Mouse (Mus musculus) adrenal gland, adult 8-10 months (tissue): ENCODE data around the gene Cacna1g. TPM values are rescaled to one million over a fixed set of nuclear protein-coding genes. Genes with fewer than 3 reads are reported as not detected.

Experiments
- DNase-seq: peaks from one replicate; pipeline ENCODE4 v3.0.0; 2022
- total RNA-seq, 4 experiments: library from RNA; stranded (reverse); gene quantifications; 2 replicates each; pipeline ENCODE4 v1.2.4; 2022

The Cacna1g gene
- total RNA-seq, 4 experiments from 2014 or later: 0.14 to 0.73 (median 0.21) TPM

DNA sequence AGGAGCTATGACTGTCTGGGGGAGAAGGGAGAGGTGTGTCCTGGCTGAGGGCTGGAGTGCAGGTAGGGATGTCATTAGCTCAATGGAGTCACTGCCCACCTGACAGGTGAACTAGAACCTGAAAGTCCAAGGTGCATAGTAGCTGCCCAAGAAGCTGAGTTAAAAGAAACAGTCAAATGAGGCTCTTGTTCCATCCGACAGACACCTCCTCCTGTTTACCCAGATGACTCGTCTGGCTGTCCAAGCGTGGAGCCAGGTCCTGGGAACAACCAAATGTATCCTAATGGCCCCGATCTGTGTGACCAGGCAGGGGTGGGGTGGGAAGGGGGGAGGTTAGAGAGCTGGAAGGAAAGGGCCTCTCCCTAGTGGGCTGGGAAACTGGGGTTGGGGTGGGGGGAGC lies 28.7 kb downstream of the Cacna1g start:
- DNase-seq: no peak

DNA sequence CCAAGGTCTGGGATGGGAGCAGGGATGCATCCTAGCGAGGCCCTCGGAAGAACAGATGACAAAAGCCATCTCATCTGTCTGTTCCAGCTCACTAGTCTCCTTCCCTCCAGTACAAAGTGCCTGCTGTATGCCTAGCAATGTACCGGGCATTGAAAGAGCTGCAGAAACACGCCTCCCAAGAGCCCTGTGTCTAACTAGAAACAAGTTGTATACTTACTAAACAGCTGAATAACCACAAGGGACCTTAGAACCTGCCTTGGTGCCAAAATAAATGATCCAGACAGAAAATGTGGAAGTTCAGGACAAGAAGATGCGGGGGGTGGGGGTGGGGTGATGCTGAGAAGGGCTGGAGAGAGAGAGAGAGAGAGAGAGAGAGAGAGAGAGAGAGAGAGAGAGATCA lies 29.2 kb downstream of the Cacna1g start:
- DNase-seq: no peak

DNA sequence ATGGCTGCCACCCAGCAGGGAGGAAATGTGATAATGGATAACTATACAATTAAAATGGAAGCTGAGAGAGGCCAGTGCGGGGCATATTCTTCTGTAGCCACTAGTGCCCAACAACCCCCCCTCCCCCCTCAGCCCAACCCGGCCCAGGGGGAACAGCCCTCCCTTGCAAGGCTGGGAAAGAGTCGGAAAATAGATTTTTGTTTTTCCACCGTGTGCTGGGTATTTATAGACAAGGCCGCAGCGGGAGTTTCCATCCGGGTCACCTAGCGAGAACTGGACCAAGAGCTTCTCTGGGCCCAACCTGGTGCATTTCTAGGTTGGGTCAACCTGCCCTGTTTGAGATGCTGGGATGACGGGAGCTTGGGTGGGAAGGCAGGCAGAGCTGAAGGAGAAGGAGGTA lies 32.2 kb downstream of the Cacna1g start:
- no peak for DNase-seq

DNA sequence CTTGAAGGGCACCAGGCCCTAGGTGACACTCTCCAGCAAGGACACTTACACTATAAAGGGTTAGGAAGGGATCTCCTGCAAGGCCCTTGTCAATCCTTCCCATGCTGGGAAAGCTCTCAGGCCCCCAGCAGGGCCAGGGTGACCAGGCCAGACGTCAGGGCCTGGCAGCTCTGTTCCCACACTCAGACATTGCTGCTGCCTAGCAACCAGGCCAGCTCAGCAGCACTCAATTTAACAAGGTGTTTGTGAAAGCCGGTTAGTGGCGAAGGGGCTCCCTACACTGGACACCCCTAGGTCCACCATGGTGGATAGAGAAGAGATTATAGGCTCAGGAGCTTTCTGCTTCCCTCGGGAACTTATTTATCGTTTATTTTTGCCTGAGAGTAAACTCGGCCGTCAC lies 32.9 kb downstream of the Cacna1g start:
- DNase-seq: no peak

DNA sequence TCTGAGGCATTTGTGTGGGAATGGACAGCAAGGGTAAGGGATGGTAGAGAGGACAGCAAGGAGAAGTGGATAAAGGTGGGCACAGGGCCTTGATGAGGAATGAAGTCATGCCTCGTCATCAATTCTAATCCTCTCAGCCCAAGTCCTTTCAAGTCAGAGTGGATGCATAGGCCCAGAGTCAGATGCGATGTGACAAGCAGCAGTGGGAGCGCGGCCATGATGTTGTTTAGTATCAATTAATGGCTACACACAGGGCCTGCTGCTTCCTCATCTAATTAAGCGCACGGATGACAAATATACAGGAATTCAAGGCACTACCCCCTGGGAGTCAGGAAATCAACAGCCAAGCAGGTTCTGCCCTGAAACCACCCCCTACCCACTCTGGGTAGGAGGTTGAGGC lies 33.6 kb downstream of the Cacna1g start:
- no peak for DNase-seq

DNA sequence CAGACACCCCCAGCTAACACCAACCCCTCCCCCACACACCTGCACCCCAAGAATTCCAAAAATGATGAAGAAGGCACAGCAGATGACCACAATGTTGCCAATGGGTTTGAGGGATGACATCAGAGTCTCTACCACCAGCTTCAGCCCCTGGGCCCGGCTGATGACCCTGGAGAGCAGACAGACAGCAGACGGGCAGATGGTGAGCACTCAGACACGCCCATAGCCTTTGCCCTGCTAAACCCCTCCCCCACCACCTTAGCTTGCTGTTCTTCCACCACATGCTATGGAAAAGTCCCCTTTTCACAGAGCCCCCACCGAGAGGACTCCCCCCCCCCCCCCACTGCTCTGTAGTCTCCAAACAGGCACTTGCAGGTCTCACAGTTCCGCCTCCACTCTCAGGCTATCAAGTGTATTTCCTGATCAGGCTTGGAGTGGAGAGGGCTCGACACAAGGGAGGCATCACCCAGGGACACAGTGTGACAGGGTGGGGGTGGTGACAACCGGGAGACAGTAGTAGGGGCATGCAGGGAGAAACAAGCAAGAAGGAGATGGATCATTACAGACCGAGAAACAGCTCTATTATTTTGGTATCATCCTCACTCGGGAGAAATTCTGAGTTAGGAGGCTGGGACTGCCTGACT lies 44.9 kb downstream of the Cacna1g start:
- DNase-seq: no peak

DNA sequence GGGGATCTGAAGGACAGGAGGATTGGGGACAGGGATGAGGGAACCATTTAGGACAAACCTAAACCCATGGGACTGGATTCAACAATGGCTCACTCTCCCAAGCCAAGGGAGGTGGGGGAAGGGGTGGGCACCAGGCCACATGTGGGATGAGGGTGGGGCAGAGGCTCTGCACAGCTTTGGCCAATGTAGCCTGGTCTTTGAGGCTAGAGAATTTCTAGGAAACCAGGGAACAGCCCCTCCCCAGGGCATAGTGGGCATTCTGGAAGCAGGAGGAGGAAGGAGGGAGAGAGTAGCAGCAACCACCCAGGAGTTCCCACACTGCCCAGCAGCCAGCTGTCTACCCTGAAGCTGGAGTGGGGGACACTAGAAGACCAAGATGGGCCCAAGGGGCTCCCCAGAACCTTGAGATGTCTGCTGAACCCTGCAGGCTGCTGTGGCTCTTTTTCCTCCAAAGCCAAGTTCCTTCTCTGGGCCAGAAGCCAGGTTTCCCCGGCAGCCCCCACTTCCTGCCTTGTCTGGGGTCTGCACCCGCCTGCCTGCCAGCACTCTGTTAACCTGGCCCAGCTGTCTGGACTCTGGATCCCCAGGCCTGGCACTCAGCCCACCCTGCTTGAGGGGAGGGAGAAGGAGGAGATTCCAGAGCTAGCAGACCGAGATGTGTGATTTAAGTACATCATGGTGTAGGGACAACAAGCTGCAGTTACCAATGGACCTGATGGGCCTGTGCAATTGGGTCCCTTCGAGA lies 45.7 kb downstream of the Cacna1g start:
- no peak for DNase-seq

DNA sequence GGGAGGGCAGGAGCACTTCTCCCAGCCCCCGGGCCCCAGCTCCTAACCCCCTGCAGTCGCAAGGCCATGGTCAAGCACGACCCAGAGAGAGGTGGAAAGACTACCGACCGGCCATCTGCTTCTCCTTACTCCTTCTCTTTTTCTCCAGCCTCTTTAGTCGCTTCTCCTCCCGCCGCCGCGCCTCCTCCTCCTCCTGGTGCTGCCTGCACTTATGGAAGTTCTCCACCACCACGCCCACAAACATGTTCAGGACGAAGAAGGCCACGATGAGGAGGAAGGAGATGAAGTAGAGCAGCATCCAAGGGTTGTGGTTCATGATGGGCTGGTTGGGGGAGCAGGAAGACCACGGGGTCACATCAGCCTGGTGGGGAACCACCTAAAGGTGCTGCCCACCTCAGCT lies 48.3 kb downstream of the Cacna1g start:
- DNase-seq: no peak

DNA sequence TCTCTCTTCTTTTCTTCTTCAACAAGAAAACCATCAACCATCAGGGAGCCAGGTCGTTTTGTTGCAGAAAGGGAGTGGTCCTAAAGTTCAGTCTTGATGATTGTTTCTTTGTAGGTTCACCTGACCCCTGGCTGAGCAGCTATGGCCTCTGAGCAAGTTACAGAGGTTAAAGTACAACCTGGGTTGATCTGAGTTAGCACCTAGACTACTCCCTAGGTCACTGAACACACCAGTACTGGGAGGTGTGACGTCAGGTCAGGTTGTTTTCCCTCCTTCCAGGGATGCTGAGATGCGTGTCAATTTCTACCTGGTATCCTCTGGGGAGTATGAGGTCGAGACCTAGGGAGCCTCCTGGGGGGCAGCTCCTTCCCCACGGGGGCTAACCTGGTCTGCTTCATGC lies 48.8 kb downstream of the Cacna1g start:
- DNase-seq: no peak

DNA sequence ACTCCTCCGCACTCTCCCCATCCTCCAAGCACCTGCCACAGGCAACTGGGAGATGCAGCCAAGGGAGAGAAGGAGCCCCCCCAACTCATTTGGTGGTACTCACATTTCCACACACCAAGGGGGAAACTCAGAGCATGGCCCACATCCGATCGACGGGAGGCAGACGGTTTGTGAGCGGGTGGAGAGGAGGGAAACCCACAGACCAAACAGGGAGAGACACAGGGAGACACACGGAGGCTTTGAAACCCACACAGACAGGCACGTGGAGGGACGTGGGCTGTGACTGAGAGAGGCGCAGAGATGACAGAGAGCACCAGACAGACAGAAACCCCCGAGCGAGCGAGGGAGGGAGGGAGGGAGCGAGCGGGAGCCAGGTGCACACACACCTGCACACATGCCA lies 49.6 kb downstream of the Cacna1g start:
- DNase-seq: no peak

DNA sequence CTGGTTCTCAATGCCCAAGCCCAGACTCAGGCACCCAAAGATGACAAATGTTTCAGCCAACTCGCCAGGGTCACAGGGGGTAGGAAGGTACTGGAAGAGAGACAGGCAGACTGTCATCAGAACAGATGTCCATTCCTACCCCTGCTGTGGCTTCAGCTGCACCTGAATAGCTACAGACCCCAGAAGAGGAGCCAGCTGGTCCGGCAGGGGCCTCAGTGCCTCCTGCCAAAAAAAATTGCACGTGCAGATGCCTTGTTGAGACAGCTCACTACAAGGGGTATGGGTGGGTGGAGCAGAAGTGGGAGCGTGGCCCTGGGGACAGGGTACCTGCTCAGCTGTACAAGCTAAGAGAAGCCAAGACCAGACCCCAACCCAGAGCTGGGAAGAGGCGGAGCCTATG lies 50.1 kb downstream of the Cacna1g start:
- no peak for DNase-seq

DNA sequence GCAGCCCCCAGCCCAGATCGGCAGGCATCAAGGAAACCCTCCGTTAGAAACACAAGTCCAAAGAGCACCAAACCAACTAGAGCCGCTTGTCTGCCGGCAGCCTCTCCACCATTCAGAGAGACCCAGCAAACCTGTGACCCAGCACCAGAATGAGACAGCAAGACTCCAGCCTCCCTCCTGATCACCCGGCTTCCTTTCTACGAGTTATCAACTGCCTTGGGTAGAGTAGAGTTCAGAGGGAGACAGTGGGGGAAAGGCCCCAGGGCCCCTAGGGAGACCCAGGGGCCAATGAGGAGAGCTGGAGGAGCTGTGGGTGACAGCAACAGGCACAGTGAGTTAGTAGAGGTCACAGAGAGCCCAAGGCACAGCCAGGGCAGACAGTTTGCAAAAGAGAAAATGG lies 53.0 kb downstream of the Cacna1g start:
- DNase-seq: no peak

DNA sequence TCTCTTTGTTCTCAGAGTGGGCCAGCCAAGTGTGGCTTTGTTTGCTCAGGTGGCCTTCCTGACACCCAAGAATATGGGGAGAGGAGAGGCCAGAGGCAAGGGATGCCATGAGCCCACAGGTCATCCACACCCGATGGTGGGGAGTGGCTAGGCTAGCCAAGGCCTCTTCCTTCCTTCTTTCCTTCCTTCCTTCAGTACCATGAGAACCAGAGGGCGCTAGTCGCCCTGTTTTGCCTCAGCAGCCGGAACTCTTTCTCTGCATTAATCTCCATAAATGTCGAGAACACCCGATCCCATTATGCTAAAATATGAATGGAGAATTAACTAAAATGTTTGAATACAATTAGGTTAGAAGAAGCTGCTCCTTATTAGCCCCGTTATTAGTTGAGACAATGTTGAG lies 53.7 kb downstream of the Cacna1g start:
- DNase-seq: peak; percentile 19

DNA sequence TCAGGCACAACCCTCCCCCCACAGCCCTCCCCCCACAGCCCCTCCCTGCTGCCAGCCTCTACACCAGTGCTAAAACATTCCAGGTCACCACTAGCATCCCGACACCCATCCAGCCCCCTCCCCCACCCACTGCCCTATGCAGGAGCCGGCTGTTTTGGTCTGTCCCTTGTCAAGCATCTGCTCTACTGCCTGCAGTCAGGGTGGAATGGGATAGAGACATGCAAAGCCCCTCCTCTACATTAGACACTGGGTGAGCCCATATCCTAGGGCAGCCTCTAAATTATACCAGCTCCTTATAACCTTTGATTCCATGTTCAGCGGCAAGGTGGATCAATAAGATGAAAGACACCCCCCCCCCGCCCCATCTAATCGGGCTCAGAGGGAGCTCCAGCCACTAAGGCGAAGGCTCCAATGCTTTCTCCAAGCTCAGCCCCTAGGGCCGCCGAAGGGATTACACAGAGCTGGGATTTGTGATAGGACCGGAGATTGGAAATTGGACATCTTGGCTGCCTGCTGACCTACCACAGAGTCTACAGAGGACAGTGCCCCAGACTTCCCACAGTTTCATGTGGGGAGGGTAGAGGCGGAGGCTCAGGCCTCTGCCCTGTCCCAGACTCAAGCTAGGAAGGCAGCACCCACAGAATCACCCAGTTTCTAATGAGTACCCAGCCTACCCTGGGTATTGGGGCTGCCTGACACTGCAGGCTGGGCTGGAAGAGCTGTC lies 54.8 kb downstream of the Cacna1g start:
- no peak for DNase-seq

DNA sequence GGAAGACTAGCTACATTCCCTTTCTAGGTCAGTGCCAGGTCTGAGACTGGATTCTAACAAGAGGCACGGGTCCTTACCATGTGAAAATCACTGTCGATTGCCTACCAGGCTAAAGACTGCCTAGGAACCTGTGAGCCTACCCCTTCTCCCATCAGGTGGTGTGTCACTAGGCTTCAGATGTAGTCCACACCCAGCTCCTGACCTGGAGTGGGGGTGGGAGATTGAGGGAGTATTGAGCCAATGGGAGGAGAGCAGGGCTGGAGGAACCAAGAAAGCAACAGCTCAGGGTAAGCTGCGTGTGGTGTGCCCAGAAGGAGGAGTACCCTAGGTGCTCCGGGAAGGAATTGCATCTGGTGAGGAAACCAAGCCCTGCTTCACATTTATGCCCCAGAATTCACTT lies 60.0 kb downstream of the Cacna1g start:
- DNase-seq: no peak

DNA sequence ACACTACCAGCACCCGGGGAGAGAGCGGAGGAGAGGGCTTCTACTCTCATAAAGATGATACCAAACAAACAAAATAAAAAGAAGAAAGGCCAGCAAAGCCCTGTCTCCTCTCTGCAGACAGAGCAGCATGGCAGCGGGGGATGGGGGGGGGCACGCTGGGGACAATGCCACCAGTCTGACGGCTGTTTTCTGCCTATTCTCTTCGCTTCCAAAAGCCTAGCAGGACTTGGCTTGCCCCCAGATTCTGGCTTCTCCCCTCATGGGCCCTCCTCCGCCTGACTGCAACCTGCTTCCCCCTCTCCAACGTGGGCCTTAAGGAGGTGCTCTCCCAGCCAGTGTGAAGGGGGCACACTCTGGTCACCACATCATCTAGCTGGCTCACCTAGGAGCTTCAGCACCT lies 60.5 kb downstream of the Cacna1g start:
- no peak for DNase-seq

DNA sequence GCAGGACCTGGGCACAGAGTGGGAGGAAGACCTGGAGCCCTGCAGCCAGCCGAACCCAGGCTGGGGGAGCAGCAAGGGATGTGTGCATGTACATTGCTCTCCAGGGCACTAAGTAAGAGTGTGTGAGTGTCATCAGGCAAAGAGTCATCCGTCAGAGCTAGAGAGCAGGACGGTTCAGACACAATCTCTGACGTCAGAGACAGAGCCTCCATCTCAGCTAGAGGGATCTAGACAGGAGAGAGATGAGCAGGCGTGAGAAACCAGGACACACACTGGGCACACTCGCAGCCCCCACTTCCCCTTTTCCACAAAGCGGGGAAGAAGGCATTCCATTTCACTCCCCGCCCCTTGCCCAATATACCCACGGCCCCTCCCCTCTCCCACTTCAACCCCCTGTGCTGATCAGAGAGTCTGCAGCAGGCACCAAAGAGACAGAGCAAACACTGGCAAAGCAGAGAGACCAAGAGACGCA lies 61.0 kb downstream of the Cacna1g start:
- no peak for DNase-seq

DNA sequence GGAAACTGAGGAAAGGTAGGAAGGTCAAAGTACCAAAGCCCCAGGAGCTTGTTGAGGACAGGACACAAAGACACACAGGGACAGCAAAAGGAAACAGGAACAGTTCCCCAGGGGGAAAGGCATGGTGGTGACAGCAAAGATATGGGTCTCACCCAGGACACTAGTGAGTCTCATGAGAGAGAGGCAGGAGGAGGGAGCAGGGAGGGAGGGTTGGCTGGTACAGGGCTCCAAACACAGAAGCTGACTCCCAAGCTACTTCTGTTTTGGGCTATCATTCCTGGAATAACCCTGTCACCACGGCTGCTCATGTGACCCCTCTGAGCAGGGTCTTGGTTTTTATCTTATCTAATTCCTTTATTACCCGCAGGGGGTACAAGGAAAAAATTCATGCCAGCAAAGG lies 61.4 kb downstream of the Cacna1g start:
- DNase-seq: no peak

DNA sequence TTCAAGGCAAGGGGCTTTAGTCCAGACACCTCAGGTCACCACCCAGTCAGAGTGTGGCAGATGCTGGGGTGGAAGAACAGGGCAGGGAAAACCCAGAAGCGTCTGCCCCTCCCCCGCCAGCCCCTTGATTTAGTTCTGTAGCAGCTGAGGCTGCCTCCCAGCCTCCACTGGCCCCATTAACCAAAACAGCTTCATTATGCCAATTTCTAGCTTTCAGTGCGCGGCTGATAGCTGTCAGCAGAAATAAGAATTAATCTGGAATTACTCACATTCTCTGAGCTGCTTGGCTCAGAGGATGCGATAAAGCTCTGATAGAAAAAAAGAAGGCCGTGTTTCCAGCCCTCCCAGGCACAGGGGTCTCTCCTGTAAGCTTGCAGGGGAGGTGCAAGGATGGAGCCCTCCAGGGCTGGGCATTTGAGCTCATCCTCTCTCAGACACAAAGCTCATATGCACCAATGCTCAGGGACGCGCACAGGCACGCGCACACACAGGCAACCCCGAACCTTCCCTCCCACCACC lies 66.1 kb downstream of the Cacna1g start:
- DNase-seq: no peak

DNA sequence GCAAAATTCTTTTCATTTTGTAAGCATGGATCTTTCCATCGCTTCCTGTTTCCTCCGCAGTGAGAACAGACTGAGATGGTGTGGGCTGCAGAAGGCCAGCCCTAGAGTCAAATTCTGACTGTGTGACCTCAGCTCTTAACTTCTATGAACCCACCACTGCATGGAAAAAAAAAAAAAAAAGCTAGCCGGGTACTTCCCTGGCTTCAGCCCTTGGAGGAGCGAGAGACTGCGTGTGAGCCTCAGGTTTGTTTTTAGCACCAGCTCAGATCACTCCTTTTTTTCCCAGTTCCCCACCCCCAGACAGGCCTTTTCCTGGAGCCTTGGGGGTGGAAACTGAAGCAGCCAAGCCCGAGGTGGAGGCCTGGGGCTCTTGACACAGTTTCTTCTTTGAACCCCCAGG lies 68.7 kb downstream of the Cacna1g start:
- no peak for DNase-seq

DNA sequence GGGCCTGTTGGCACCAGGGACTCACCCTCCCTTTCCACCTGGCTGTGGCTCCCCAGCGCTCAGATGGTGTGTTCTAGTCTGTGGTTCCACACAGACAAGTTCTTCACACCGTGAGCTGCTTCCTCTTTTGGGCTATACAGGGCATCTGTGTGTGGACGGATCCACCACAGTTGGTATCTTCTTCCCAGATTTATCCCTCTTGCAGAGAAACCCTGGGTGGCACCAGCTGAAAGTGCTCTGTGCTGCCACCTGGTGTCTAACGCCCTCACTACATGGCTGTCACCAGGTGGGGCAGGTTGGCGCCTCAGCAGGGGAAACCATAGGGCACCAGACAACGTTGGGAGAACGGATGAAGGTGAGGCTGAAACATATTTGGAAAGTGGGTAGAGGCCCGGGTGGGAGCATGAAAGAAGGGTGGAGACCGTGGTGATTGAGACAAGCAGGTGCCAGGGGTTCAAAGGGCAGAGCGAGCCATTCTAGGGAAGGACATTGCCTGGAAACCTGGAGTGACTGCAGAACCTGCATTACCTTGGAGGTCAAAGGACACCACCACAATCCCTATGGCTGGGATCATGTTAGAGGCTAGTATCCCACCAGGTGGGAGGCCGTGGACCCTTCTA lies 69.2 kb downstream of the Cacna1g start:
- DNase-seq: peak; percentile 57

DNA sequence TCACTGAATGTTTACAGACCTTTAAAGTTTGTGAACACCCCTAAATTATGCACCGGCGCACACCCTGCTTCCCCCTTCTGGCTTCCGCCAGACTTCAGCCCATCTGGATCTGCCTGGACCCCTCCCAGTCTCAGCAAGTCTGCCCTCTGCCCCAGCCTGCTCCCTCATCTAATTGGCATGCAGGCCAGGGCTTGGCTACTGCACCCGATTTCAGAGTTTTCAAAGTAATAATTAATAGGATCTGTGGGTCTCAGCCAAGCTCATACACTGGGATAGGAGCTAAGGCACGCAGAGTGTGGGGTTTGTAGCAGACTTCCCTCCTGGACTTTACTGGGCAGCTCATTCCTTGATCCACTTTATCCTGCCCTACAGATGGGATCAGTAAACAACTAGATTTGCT lies 69.8 kb downstream of the Cacna1g start:
- DNase-seq: no peak

DNA sequence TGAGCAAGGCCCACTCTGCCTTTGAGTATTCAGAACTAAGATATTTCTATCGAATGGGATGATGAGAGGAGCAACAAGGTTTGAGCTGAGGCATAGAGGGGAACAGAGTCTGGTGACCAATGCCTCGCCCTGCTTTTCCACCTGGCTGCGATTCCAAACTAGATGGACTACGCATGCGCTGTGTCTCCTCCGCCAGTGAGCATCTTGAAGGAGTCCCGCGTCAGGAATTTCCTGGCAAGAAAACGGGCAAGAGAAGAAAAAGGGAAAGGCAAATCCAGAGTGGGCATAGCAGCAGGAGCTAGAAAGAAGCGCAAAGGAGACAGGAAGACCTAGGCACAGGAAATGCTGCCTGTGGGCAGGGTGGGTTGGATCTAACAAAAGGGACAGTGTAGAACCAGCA lies 70.2 kb downstream of the Cacna1g start:
- DNase-seq: no peak
